Mouse (Mus musculus) stomach, postnatal 0 days (tissue): Measurements from ENCODE around the gene Tyro3. TPM values are rescaled to one million over a fixed set of nuclear protein-coding genes. Genes with fewer than 3 reads are reported as not detected.

Source experiments
- ATAC-seq: fragments of 200-750 bp; cut with Nextera tagmentation; 2 replicates; pipeline ENCODE4 v1.8.0; 2017; ENCODE audit not compliant: low FRiP score, low TSS enrichment
- DNase-seq: peaks from one replicate; pipeline ENCODE4 v3.0.0-alpha.2; 2016; ENCODE audit warnings: low spot score
- H3K27ac ChIP-seq: fragments of 300-500 bp; sonication (generic); replicated peaks from 2 replicates; pipeline ENCODE4 v1.5.1; 2014; ENCODE audit warnings: mild to moderate bottlenecking, control low read depth
- H3K27me3 ChIP-seq: fragments of 300-500 bp; sonication (generic); 2 replicates; pipeline ENCODE4 v1.6.1; 2014; ENCODE audit warnings: low read length; ENCODE audit not compliant: control insufficient read depth, insufficient read depth
- H3K36me3 ChIP-seq: fragments of 300-500 bp; sonication (generic); 2 replicates; pipeline ENCODE4 v1.6.1; 2014; ENCODE audit warnings: low read length, mixed read lengths; ENCODE audit not compliant: control insufficient read depth, insufficient read depth
- H3K4me1 ChIP-seq: fragments of 300-500 bp; sonication (generic); replicated peaks from 2 replicates; pipeline ENCODE4 v1.6.1; 2014; ENCODE audit warnings: antibody characterized with exemption; ENCODE audit not compliant: control insufficient read depth, insufficient read depth
- H3K4me2 ChIP-seq: fragments of 300-500 bp; sonication (generic); replicated peaks from 2 replicates; pipeline ENCODE4 v1.6.1; 2014; ENCODE audit warnings: low read depth, mild to moderate bottlenecking, control low read depth, moderate library complexity
- H3K4me3 ChIP-seq: fragments of 300-500 bp; sonication (generic); 2 replicates; pipeline ENCODE4 v1.5.1; 2014; ENCODE audit warnings: low read depth, low read length, control low read depth
- H3K9ac ChIP-seq: fragments of 300-500 bp; sonication (generic); 2 replicates; pipeline ENCODE4 v1.6.1; 2014; ENCODE audit warnings: mild to moderate bottlenecking, low read length, control low read depth, mixed read lengths
- H3K9me3 ChIP-seq: fragments of 300-500 bp; sonication (generic); 2 replicates; pipeline ENCODE4 v1.6.1; 2016; ENCODE audit warnings: low read length; ENCODE audit not compliant: control insufficient read depth
- CTCF ChIP-seq: IDR thresholded peaks from 2 replicates; pipeline ENCODE4 v1.5.1; 2016; ENCODE audit warnings: antibody characterized with exemption, low read depth, mild to moderate bottlenecking, moderate library complexity
- EP300 ChIP-seq: optimal IDR thresholded peaks from 2 replicates; pipeline ENCODE3; 2016; ENCODE audit warnings: antibody characterized with exemption
- WGBS: fragments of 180-500 bp; shearing (Covaris S2); extraction: QIAGEN DNeasy Blood & Tissue Kit; methylation state at CpG from one replicate; pipeline ENCODE4 v1.1.7; 2014; 5-methylcytosine and 5-hydroxymethylcytosine counted together
- polyA plus RNA-seq: library from polyadenylated mRNA; unstranded; fragments of >200 nt; fragmentation: Nextera tagmentation; extraction: Ambion mirVana; gene quantifications from 2 replicates; pipeline ENCODE4 v1.2.1, GENCODE M21; 2015

The Tyro3 gene
- polyA plus RNA-seq, 1 experiment from 2014 or later, result 20.6 TPM

DNA sequence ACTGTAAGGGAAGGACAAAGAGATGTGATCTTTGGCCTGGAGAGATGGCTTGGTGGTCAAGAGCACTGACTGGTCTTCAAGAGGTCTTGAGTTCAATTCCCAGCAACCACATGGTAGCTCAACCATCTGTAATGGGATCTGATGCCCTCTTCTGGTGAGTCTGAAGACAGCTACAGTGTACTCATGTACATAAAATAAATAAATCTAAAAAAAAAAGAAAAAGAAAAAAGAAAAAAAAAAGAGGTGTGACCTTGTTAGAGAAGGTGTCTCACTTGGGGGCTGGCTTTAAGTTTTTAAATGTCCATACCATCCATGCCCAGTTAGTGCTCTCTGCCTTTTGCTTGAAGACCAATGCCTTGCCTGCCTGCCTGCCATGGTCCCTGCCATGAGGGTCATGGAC is 42.5 kb downstream of the Tyro3 start:
- no peak for ATAC-seq
- H3K9ac ChIP-seq, result no peak overlapping the region
- no peak for DNase-seq
- no peak for TF ChIP-seq CTCF
- TF ChIP-seq EP300, result no peak
- no peaks in the 10 kb centered on the region for H3K27me3 ChIP-seq
- no peak overlapping the region for H3K4me3 ChIP-seq
- no peaks in the 10 kb centered on the region for H3K4me1 ChIP-seq
- H3K27ac ChIP-seq, result no peak overlapping the region
- no peak overlapping the region for H3K4me2 ChIP-seq
- no peaks in the 10 kb centered on the region for H3K36me3 ChIP-seq
- no peaks in the 10 kb centered on the region for H3K9me3 ChIP-seq

DNA sequence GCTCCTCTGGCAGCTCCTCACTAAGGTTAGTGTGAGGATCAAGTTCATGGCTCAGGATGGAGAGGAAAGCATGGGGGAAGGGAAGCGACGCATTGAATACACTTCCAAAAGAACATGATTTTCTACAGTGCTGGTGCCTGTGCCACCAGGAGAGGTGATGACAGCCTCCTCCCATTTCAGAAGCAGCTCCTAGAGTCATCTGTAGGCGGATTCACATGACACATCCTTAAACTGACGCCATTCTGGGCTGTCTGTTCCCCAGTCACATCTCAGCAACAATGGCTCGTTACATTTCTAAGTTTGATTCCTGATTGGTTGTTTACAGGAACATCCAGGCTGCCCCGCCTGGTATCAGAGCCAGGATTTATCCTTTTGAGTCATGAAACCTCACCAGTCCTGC is 44.5 kb downstream of the Tyro3 start:
- DNase-seq (no peak), ATAC-seq (no peak)
- Histone ChIP-seq H3K4me3 (no peak overlapping the region), H3K4me2 (no peak overlapping the region), H3K27me3 (no peaks in the 10 kb centered on the region), H3K9ac (no peak overlapping the region), H3K9me3 (no peaks in the 10 kb centered on the region), H3K4me1 (no peaks in the 10 kb centered on the region), H3K36me3 (no peaks in the 10 kb centered on the region), H3K27ac (no peak overlapping the region)
- 63% methylated on average over 6 of the region's 6 CpGs for WGBS
- no peak for TF ChIP-seq EP300
- no peak for TF ChIP-seq CTCF

DNA sequence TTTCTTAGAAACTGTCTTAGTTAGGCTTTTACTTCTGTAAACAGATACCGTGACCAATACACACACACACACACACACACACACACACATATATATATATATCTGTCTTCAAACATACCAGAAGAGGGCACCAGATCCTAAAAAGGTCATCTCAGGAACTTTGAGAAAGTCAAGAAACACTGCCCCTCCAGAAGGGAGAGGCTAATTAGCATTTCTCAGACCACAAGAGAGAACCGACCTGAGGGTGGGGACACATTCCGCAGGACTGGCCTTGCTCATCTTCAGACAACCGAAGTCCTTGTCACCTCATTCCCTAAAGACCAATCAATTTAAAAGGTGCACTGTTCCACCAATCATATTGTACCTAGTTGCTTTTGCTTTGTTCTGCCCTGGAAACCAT is 46.0 kb downstream of the Tyro3 start:
- 89% methylated on average over 4 of the region's 4 CpGs for WGBS
- H3K4me2 ChIP-seq, result no peak overlapping the region
- no peak overlapping the region for H3K9ac ChIP-seq
- no peaks in the 10 kb centered on the region for H3K27me3 ChIP-seq
- no peak for ATAC-seq
- no peak for TF ChIP-seq EP300
- TF ChIP-seq CTCF, result 0 out of 2 replicates have a peak, but pooled peaks have one; percentile 6
- no peaks in the 10 kb centered on the region for H3K9me3 ChIP-seq
- H3K27ac ChIP-seq, result no peak overlapping the region
- no peak for DNase-seq
- no peaks in the 10 kb centered on the region for H3K4me1 ChIP-seq
- no peak overlapping the region for H3K4me3 ChIP-seq
- H3K36me3 ChIP-seq, result no peaks in the 10 kb centered on the region

DNA sequence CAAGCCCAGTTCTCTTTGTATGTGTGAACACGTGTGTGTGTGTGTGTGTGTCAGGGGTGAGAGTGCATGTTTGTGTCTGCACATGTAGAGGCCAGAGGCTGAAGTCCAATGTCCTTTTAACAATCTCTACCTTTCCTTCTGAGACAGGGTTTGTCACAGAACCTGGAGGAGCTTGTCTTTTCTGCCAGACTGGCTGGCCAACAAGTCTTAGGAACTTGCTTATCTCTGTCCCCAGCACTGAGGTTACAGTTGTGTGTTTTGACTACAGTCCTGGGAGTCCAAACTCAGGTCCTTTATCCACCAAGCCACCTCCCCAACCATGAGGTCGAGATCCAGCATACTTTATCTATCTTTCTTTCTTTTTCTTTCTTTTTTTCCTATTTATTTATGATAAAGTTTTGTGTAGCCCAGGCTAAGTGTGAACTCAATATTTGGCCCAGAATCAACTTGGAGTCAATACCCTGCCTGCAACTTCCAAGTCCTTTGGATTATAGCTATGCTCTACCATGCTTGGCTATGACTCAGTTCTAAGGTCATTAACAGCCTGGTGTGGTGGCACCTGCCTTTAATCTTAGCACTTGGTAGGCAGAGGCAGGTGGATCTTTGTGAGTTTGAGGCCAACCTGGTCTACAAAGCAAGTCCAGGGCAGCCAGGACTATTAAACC is 48.5 kb downstream of the Tyro3 start:
- no peaks in the 10 kb centered on the region for H3K4me1 ChIP-seq
- ATAC-seq, result peak; percentile 87
- WGBS, result 59% methylated on average over 2 of the region's 2 CpGs

DNA sequence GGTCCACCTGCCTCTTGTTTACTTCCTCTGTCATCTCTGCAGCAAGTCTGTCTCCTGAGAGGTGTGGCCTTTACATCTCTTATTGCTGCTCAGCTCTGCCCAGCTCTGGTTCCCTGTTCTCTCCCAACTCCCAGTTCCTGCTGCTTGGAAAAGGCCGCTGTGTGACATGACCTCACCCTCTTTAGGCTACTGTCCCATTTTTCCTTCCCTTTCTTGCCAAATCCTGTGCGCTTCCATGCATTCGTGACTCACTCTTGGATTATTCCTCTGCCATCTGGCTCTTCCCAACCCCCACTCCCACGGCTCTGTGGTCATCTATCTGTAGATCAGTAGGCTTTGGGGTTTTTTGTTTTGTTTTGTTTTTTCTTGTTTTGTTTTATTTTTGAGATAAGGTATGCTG is 49.4 kb downstream of the Tyro3 start:
- WGBS, result 63% methylated on average over 4 of the region's 4 CpGs
- Histone ChIP-seq H3K9me3 (no peaks in the 10 kb centered on the region), H3K4me2 (no peak overlapping the region), H3K27me3 (no peaks in the 10 kb centered on the region), H3K27ac (no peak overlapping the region), H3K9ac (no peak overlapping the region), H3K4me1 (no peaks in the 10 kb centered on the region), H3K4me3 (no peak overlapping the region), H3K36me3 (no peaks in the 10 kb centered on the region)
- TF ChIP-seq CTCF (no peak), EP300 (no peak)
- ATAC-seq, result no peak
- DNase-seq, result no peak

More for the DNA sequence above, 48.5 kb downstream of the Tyro3 start:
- H3K9me3 ChIP-seq, result no peaks in the 10 kb centered on the region
- H3K27ac ChIP-seq, result no peak overlapping the region
- TF ChIP-seq CTCF (no peak), EP300 (no peak)
- H3K4me2 ChIP-seq, result no peak overlapping the region
- H3K9ac ChIP-seq, result no peak overlapping the region
- peak; percentile 45 for DNase-seq
- H3K4me3 ChIP-seq, result no peak overlapping the region
- no peaks in the 10 kb centered on the region for H3K27me3 ChIP-seq
- H3K36me3 ChIP-seq, result no peaks in the 10 kb centered on the region

DNA sequence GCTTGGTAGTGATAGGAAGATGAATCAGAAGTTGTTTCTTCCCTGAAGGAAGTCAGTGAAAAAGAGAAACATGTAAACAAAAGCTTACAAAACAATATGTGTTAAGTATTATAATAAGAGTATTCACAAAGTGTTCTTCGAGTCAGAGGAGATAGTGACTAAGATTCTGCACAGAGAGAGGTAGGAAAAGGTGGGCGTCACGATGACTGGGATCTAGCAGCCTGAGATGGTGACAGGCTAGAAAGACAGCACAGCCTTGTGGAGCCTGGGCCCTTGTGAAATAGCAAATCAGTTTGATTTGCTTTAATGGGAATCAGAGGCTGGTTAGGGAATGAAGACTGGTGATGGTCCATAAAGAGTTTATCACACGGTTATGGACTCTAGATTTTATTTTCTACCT is 56.3 kb downstream of the Tyro3 start:
- 87% methylated on average over 4 of the region's 4 CpGs for WGBS
- no peak overlapping the region for H3K4me3 ChIP-seq
- no peaks in the 10 kb centered on the region for H3K27me3 ChIP-seq
- H3K27ac ChIP-seq, result no peak overlapping the region
- no peaks in the 10 kb centered on the region for H3K9me3 ChIP-seq
- DNase-seq, result no peak
- no peak overlapping the region for H3K9ac ChIP-seq
- no peak overlapping the region for H3K4me2 ChIP-seq
- H3K4me1 ChIP-seq, result no peaks in the 10 kb centered on the region
- TF ChIP-seq CTCF (no peak), EP300 (no peak)
- no peak for ATAC-seq
- no peaks in the 10 kb centered on the region for H3K36me3 ChIP-seq
